Mouse (Mus musculus) small intestine, adult 2 months (tissue): ENCODE results near the gene Lrrc4c.

Experiments used
- CTCF ChIP-seq: fragments of 200-500 bp; IDR thresholded peaks from 2 replicates; pipeline ENCODE4 v1.5.1; 2012; ENCODE audit warnings: low read depth, mild to moderate bottlenecking, control low read depth, inconsistent platforms, low read length, moderate library complexity, mixed read lengths; ENCODE audit not compliant: insufficient replicate concordance, insufficient read length; ENCODE audit errors: extremely low read depth
- POLR2A ChIP-seq: fragments of 200-500 bp; IDR thresholded peaks from 2 replicates; pipeline ENCODE4 v1.6.1; 2012; ENCODE audit warnings: low read depth, mild to moderate bottlenecking, control low read depth, inconsistent platforms, low read length, moderate library complexity

DNA sequence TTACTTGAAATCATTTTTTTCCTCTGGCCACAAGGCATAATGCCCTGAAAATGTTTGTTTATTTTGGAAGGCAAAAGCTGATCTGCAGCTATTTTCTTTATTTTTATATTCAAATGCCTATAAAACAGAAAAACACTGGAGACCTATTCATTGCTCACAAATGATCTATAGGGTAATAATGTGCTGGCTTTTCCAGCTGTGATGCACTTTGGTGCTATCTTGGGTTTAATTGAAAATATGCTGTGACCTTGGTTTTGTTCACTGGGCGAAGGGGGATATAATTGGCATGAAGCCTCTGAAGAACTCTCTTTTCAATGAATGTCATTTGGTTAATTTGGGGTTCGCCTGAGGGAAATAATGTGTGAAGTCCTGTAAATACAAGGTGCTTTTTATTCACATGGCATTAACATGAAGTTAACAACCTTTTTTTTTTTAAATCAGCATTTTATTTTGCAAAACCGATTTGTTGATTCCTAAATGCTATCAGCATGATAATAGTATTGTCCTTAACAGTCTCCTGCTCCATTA, 1286.8 kb downstream of the Lrrc4c start:
- TF ChIP-seq POLR2A (no peak), CTCF (no peak)
